Mouse (Mus musculus) limb, embryonic 13.5 days (tissue): ENCODE data around the gene Csrnp1. TPM values are rescaled to one million over a fixed set of nuclear protein-coding genes. Genes with fewer than 3 reads are reported as not detected.

Source experiments
- ATAC-seq: fragments of 200-750 bp; cut with Nextera tagmentation; 2 replicates; pipeline ENCODE4 v1.8.0; 2017; ENCODE audit warnings: low read depth, moderate number of reproducible peaks, moderate TSS enrichment; ENCODE audit not compliant: low FRiP score
- H3K27ac ChIP-seq: fragments of 300-500 bp; sonication (generic); 2 replicates; pipeline ENCODE4 v1.5.1; 2015; ENCODE audit warnings: inconsistent platforms, mild to moderate bottlenecking, moderate library complexity
- H3K27me3 ChIP-seq: fragments of 300-500 bp; sonication (generic); 2 replicates; pipeline ENCODE4 v1.6.1; 2015; ENCODE audit warnings: mild to moderate bottlenecking, inconsistent platforms
- H3K36me3 ChIP-seq: fragments of 300-500 bp; sonication (generic); 2 replicates; pipeline ENCODE4 v1.6.1; 2015; ENCODE audit warnings: inconsistent platforms, mild to moderate bottlenecking, moderate library complexity
- H3K4me1 ChIP-seq: fragments of 300-500 bp; sonication (generic); 2 replicates; pipeline ENCODE4 v1.6.1; 2015; ENCODE audit warnings: inconsistent platforms
- H3K4me2 ChIP-seq: fragments of 300-500 bp; sonication (generic); replicated peaks from 2 replicates; pipeline ENCODE4 v1.6.1; 2015; ENCODE audit warnings: inconsistent platforms, mild to moderate bottlenecking, moderate library complexity
- H3K4me3 ChIP-seq: fragments of 300-500 bp; sonication (generic); 2 replicates; pipeline ENCODE4 v1.5.1; 2015; ENCODE audit warnings: moderate library complexity, mild to moderate bottlenecking, inconsistent platforms
- H3K9ac ChIP-seq: fragments of 300-500 bp; sonication (generic); 2 replicates; pipeline ENCODE4 v1.6.1; 2015; ENCODE audit warnings: mild to moderate bottlenecking, inconsistent platforms
- H3K9me3 ChIP-seq: fragments of 300-500 bp; sonication (generic); 2 replicates; pipeline ENCODE4 v1.6.1; 2016; ENCODE audit warnings: inconsistent platforms
- WGBS: fragments of 180-500 bp; shearing (Covaris S2); methylation state at CpG from one replicate; pipeline ENCODE4 v1.1.7; 2015; 5-methylcytosine and 5-hydroxymethylcytosine counted together
- polyA plus RNA-seq: library from polyadenylated mRNA; unstranded; fragments of >200 nt; fragmentation: Nextera tagmentation; extraction: Ambion mirVana; gene quantifications from 2 replicates; pipeline ENCODE4 v1.2.1, GENCODE M21; 2015

Csrnp1 gene
- polyA plus RNA-seq, 1 experiment from 2014 or later, result 4.5 TPM

- Histone ChIP-seq H3K4me2 (no peak overlapping the region), H3K27me3 (no peaks in the 10 kb centered on the region), H3K4me1 (peaks cover 46% of the 10 kb centered on the region), H3K36me3 (peaks cover 32% of the 10 kb centered on the region), H3K27ac (no peak overlapping the region), H3K9me3 (no peaks in the 10 kb centered on the region), H3K9ac (no peak overlapping the region), H3K4me3 (no peak overlapping the region)
- 89% methylated on average over 27 of the region's 27 CpGs for WGBS
- no peak for ATAC-seq
These were observed 10.5 kb downstream of the Csrnp1 start for GRCm38 (mm10) chr9:119973869-119974520.

- ATAC-seq, result no peak
- Histone ChIP-seq H3K9ac (no peak overlapping the region), H3K4me2 (no peak overlapping the region), H3K4me1 (peaks cover 39% of the 10 kb centered on the region), H3K27me3 (no peaks in the 10 kb centered on the region), H3K9me3 (no peaks in the 10 kb centered on the region), H3K27ac (no peak overlapping the region), H3K36me3 (peaks cover 32% of the 10 kb centered on the region), H3K4me3 (no peak overlapping the region)
- 90% methylated on average over 23 of the region's 23 CpGs for WGBS
These were observed 11.2 kb downstream of the Csrnp1 start for GRCm38 (mm10) chr9:119973281-119973680.

GRCm38 (mm10) chr9:119972582-119972981, 11.9 kb downstream of the Csrnp1 start:
- H3K4me2 ChIP-seq, result no peak overlapping the region
- no peaks in the 10 kb centered on the region for H3K9me3 ChIP-seq
- ATAC-seq, result no peak
- peaks cover 32% of the 10 kb centered on the region for H3K36me3 ChIP-seq
- 88% methylated on average over 12 of the region's 12 CpGs for WGBS
- no peaks in the 10 kb centered on the region for H3K27me3 ChIP-seq
- no peak overlapping the region for H3K27ac ChIP-seq
- peaks cover 32% of the 10 kb centered on the region for H3K4me1 ChIP-seq
- no peak overlapping the region for H3K9ac ChIP-seq
- H3K4me3 ChIP-seq, result no peak overlapping the region

GRCm38 (mm10) chr9:119972166-119972565, 12.3 kb downstream of the Csrnp1 start:
- Histone ChIP-seq H3K27me3 (no peaks in the 10 kb centered on the region), H3K4me3 (no peak overlapping the region), H3K9ac (no peak overlapping the region), H3K4me1 (peaks cover 27% of the 10 kb centered on the region), H3K9me3 (no peaks in the 10 kb centered on the region), H3K36me3 (peaks cover 32% of the 10 kb centered on the region), H3K4me2 (no peak overlapping the region), H3K27ac (no peak overlapping the region)
- ATAC-seq, result no peak
- WGBS, result 91% methylated on average over 10 of the region's 10 CpGs

- H3K9me3 ChIP-seq, result no peaks in the 10 kb centered on the region
- H3K27ac ChIP-seq, result peak overlapping the region; percentile 6; the same call in 1 of the 2 replicates
- H3K36me3 ChIP-seq, result peaks cover 32% of the 10 kb centered on the region
- H3K4me2 ChIP-seq, result no peak overlapping the region
- 75% methylated on average over 7 of the region's 7 CpGs for WGBS
- H3K27me3 ChIP-seq, result no peaks in the 10 kb centered on the region
- H3K4me3 ChIP-seq, result no peak overlapping the region
- no peak for ATAC-seq
- peaks cover 19% of the 10 kb centered on the region for H3K4me1 ChIP-seq
- H3K9ac ChIP-seq, result peak overlapping the region; percentile 31; the same call in 1 of the 2 replicates
These were observed 13.4 kb downstream of the Csrnp1 start for GRCm38 (mm10) chr9:119970763-119971656.

- peaks cover 19% of the 10 kb centered on the region for H3K4me1 ChIP-seq
- no peak for ATAC-seq
- 40% methylated on average over 6 of the region's 6 CpGs for WGBS
- no peak overlapping the region for H3K4me3 ChIP-seq
- no peak overlapping the region for H3K4me2 ChIP-seq
- no peak overlapping the region for H3K27ac ChIP-seq
- H3K27me3 ChIP-seq, result no peaks in the 10 kb centered on the region
- H3K9me3 ChIP-seq, result no peaks in the 10 kb centered on the region
- peak overlapping the region; percentile 31; the same call in 1 of the 2 replicates for H3K9ac ChIP-seq
- peaks cover 32% of the 10 kb centered on the region for H3K36me3 ChIP-seq
These were observed 14.2 kb downstream of the Csrnp1 start for GRCm38 (mm10) chr9:119970221-119970620.

GRCm38 (mm10) chr9:119969811-119970210, 14.6 kb downstream of the Csrnp1 start:
- Histone ChIP-seq H3K27ac (no peak overlapping the region), H3K4me2 (no peak overlapping the region), H3K4me1 (peaks cover 19% of the 10 kb centered on the region), H3K9ac (no peak overlapping the region), H3K9me3 (no peaks in the 10 kb centered on the region), H3K27me3 (no peaks in the 10 kb centered on the region), H3K4me3 (no peak overlapping the region), H3K36me3 (peaks cover 32% of the 10 kb centered on the region)
- ATAC-seq, result no peak
- WGBS, result 76% methylated on average over 7 of the region's 7 CpGs

GRCm38 (mm10) chr9:119966221-119966910, 18.1 kb downstream of the Csrnp1 start:
- H3K9ac ChIP-seq, result no peak overlapping the region
- H3K36me3 ChIP-seq, result peaks cover 2% of the 10 kb centered on the region; the same call in 1 of the 2 replicates
- 87% methylated on average over 26 of the region's 26 CpGs for WGBS
- no peak overlapping the region for H3K4me3 ChIP-seq
- no peak for ATAC-seq
- no peaks in the 10 kb centered on the region for H3K9me3 ChIP-seq
- H3K4me2 ChIP-seq, result no peak overlapping the region
- no peaks in the 10 kb centered on the region for H3K27me3 ChIP-seq
- H3K4me1 ChIP-seq, result peaks cover 25% of the 10 kb centered on the region
- H3K27ac ChIP-seq, result no peak overlapping the region

GRCm38 (mm10) chr9:119965186-119965585, 19.3 kb downstream of the Csrnp1 start:
- no peak overlapping the region for H3K27ac ChIP-seq
- H3K4me2 ChIP-seq, result no peak overlapping the region
- H3K4me1 ChIP-seq, result peaks cover 13% of the 10 kb centered on the region
- no peaks in the 10 kb centered on the region for H3K36me3 ChIP-seq
- H3K27me3 ChIP-seq, result no peaks in the 10 kb centered on the region
- H3K9me3 ChIP-seq, result no peaks in the 10 kb centered on the region
- no peak overlapping the region for H3K4me3 ChIP-seq
- H3K9ac ChIP-seq, result no peak overlapping the region
- WGBS, result 67% methylated on average over 3 of the region's 3 CpGs
- ATAC-seq, result no peak

- no peak overlapping the region for H3K9ac ChIP-seq
- no peak overlapping the region for H3K27ac ChIP-seq
- peaks cover 10% of the 10 kb centered on the region for H3K4me1 ChIP-seq
- no peaks in the 10 kb centered on the region for H3K36me3 ChIP-seq
- WGBS, result 64% methylated on average over 3 of the region's 3 CpGs
- ATAC-seq, result no peak
- H3K4me2 ChIP-seq, result no peak overlapping the region
- H3K27me3 ChIP-seq, result no peaks in the 10 kb centered on the region
- H3K4me3 ChIP-seq, result no peak overlapping the region
- H3K9me3 ChIP-seq, result no peaks in the 10 kb centered on the region
These were observed 20.3 kb downstream of the Csrnp1 start for GRCm38 (mm10) chr9:119964206-119964605.

- no peaks in the 10 kb centered on the region for H3K36me3 ChIP-seq
- H3K4me2 ChIP-seq, result peak overlapping the region; percentile 43
- peak; percentile 67 for ATAC-seq
- H3K27me3 ChIP-seq, result no peaks in the 10 kb centered on the region
- no peak overlapping the region for H3K27ac ChIP-seq
- H3K9me3 ChIP-seq, result no peaks in the 10 kb centered on the region
- H3K4me1 ChIP-seq, result peaks cover 10% of the 10 kb centered on the region
- no peak overlapping the region for H3K4me3 ChIP-seq
- WGBS, result 11% methylated on average over 21 of the region's 21 CpGs
- 0 out of 2 replicates have a peak overlapping the region, but pooled peaks have one; percentile 43 for H3K9ac ChIP-seq
These were observed 21.3 kb downstream of the Csrnp1 start for GRCm38 (mm10) chr9:119962987-119963667.
